Mouse (Mus musculus): ENCODE measurements around the gene Srpr.

The Srpr gene

GRCm38 (mm10) chr9:35262418-35262817, 62.4 kb downstream of the Srpr start:
- no peak for DNase-seq (ENCODE audit: low spot score in 2 of 2)

- no peak for DNase-seq (ENCODE audit: low spot score in 2 of 2)
Measured at GRCm38 (mm10) chr9:35263431-35263830, 63.5 kb downstream of the Srpr start.

- DNase-seq (ENCODE audit: low spot score in 2 of 2): no peak
Measured at GRCm38 (mm10) chr9:35264509-35264908, 64.5 kb downstream of the Srpr start.

GRCm38 (mm10) chr9:35267146-35267975, 67.4 kb downstream of the Srpr start, which contains the start of the genes Fam118b and Rpusd4:
Fam118b (minus strand) TSS chr9:35267805.
Rpusd4 (plus strand) TSS chr9:35267865.
- peak; percentile 83 to 87 for DNase-seq (ENCODE audit: low spot score in 2 of 2)

- no peak for DNase-seq (ENCODE audit: low spot score in 2 of 2)
Measured at GRCm38 (mm10) chr9:35267976-35268715, 68.2 kb downstream of the Srpr start.

GRCm38 (mm10) chr9:35277855-35278365, 77.9 kb downstream of the Srpr start:
- DNase-seq (ENCODE audit: low spot score in 2 of 2): no peak

GRCm38 (mm10) chr9:35278451-35278850, 78.5 kb downstream of the Srpr start:
- DNase-seq (ENCODE audit: low spot score in 2 of 2): no peak

GRCm38 (mm10) chr9:35282006-35282850, 82.3 kb downstream of the Srpr start:
- peak; percentile 36 to 60 for DNase-seq (ENCODE audit: low spot score in 2 of 2)

- no peak for DNase-seq (ENCODE audit: low spot score in 2 of 2)
Measured at GRCm38 (mm10) chr9:35282851-35283200, 82.9 kb downstream of the Srpr start.

GRCm38 (mm10) chr9:35283415-35284069, 83.6 kb downstream of the Srpr start:
- no peak for DNase-seq (ENCODE audit: low spot score in 2 of 2)

- DNase-seq (ENCODE audit: low spot score in 2 of 2): no peak
Measured at GRCm38 (mm10) chr9:35284351-35284750, 84.4 kb downstream of the Srpr start.

GRCm38 (mm10) chr9:35286351-35286750, 86.4 kb downstream of the Srpr start:
- no peak for DNase-seq (ENCODE audit: low spot score in 2 of 2)

- no peak for DNase-seq (ENCODE audit: low spot score in 2 of 2)
Measured at GRCm38 (mm10) chr9:35289992-35290391, 90.0 kb downstream of the Srpr start.

- no peak for DNase-seq (ENCODE audit: low spot score in 2 of 2)
Measured at GRCm38 (mm10) chr9:35290417-35290816, 90.4 kb downstream of the Srpr start.

- DNase-seq (ENCODE audit: low spot score in 2 of 2): no peak
Measured at GRCm38 (mm10) chr9:35290916-35291315, 90.9 kb downstream of the Srpr start.

GRCm38 (mm10) chr9:35293465-35293864, 93.5 kb downstream of the Srpr start:
- no peak for DNase-seq (ENCODE audit: low spot score in 2 of 2)
